Mouse (Mus musculus) liver, adult 2 months (tissue): Measurements from ENCODE around the gene Spout1. TPM values are rescaled to one million over a fixed set of nuclear protein-coding genes. Genes with fewer than 3 reads are reported as not detected.

Experiments
- DNase-seq: peaks from one replicate; pipeline ENCODE4 v3.0.0-alpha.2; 2011; ENCODE audit warnings: low read depth, low spot score; ENCODE audit errors: extremely low read depth
- H3K27ac ChIP-seq: fragments of 200-500 bp; replicated peaks from 2 replicates; pipeline ENCODE4 v1.5.1; 2012; ENCODE audit warnings: low read depth, mild to moderate bottlenecking, control low read depth, inconsistent platforms, low read length; ENCODE audit not compliant: insufficient read depth
- H3K27me3 ChIP-seq: fragments of 200-500 bp; 2 replicates; pipeline ENCODE4 v1.6.1; 2012; ENCODE audit warnings: mild to moderate bottlenecking, moderate library complexity, low read length, inconsistent platforms; ENCODE audit not compliant: control insufficient read depth, insufficient read depth
- H3K36me3 ChIP-seq: fragments of 200-500 bp; 2 replicates; pipeline ENCODE4 v1.6.1; 2012; ENCODE audit warnings: low read length, inconsistent platforms; ENCODE audit not compliant: control insufficient read depth, insufficient read depth
- H3K4me1 ChIP-seq: fragments of 200-500 bp; 2 replicates; pipeline ENCODE4 v1.6.1; 2011; ENCODE audit warnings: low read length; ENCODE audit not compliant: control insufficient read depth, insufficient read depth
- H3K4me3 ChIP-seq: fragments of 200-500 bp; 2 replicates; pipeline ENCODE4 v1.5.1; 2011; ENCODE audit warnings: low read depth, mild to moderate bottlenecking, control low read depth, low read length, moderate library complexity; ENCODE audit not compliant: insufficient read depth
- H3K79me2 ChIP-seq: fragments of 200-500 bp; 2 replicates; pipeline ENCODE4 v1.6.1; 2012; ENCODE audit warnings: inconsistent platforms, mild to moderate bottlenecking, low read length, moderate library complexity; ENCODE audit not compliant: control insufficient read depth, insufficient read depth
- H3K9ac ChIP-seq: fragments of 200-500 bp; 2 replicates; pipeline ENCODE4 v1.6.1; 2012; ENCODE audit warnings: low read depth, mild to moderate bottlenecking, control low read depth, inconsistent platforms, low read length
- CTCF ChIP-seq: fragments of 200-500 bp; IDR thresholded peaks from 2 replicates; pipeline ENCODE4 v1.5.1; 2011; ENCODE audit warnings: low read depth, low read length, control low read depth
- POLR2A ChIP-seq: fragments of 200-500 bp; IDR thresholded peaks from 2 replicates; pipeline ENCODE4 v1.6.1; 2011; ENCODE audit warnings: low read length, control low read depth; ENCODE audit not compliant: insufficient read depth; ENCODE audit errors: extremely low read depth
- WGBS: fragments of 180-500 bp; shearing (Covaris S2); methylation state at CpG from one replicate; pipeline ENCODE4 v1.1.7; 2018; 5-methylcytosine and 5-hydroxymethylcytosine counted together
- polyA plus RNA-seq: library from polyadenylated mRNA; depleted of rRNA; stranded (reverse); fragments of >200 nt; gene quantifications from 2 replicates; pipeline ENCODE4 v1.2.3, GENCODE M21; 2012
- total RNA-seq: library from RNA; depleted of rRNA; stranded (reverse); fragments of >200 nt; gene quantifications from 2 replicates; pipeline ENCODE4 v1.2.3, GENCODE M21; 2014

Gene Spout1
- total and polyA plus RNA-seq, 2 experiments = 13.1 to 14.0 TPM

DNA sequence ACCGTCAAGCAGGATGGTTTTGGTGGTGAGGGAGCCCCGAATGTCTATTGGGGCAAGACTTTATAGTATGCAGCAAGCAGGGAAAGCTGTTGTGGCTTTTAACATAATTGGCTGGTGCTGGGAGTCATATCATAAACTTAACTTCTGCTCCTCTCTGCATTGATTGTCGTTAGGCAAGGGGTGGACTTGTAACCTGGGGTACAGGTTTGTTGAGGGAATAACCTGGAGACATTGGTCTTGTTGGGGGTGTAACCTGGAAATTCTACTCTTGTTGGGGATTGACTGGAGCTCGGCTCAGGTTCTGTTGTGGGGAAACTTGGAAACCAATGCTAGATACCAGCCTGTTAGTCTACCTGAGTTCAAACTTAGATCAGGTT is 33.9 kb upstream of the Spout1 start:
- 21% methylated on average over 4 of the region's 4 CpGs for WGBS
- H3K4me1 ChIP-seq = peaks cover 40% of the 10 kb centered on the region
- peak overlapping the region; percentile 72; the same call in 1 of the 2 replicates for H3K9ac ChIP-seq
- peak; percentile 90 for DNase-seq
- H3K27me3 ChIP-seq = no peaks in the 10 kb centered on the region
- H3K36me3 ChIP-seq = no peaks in the 10 kb centered on the region
- peak overlapping the region; percentile 97 for H3K27ac ChIP-seq
- no peaks in the 10 kb centered on the region; the same call in 1 of the 2 replicates for H3K79me2 ChIP-seq
- no peak overlapping the region for H3K4me3 ChIP-seq
- TF ChIP-seq POLR2A (no peak), CTCF (no peak)

- H3K36me3 ChIP-seq = no peaks in the 10 kb centered on the region
- TF ChIP-seq POLR2A (no peak), CTCF (no peak)
- DNase-seq = peak; percentile 87
- H3K4me1 ChIP-seq = peaks cover 46% of the 10 kb centered on the region
- no peaks in the 10 kb centered on the region; the same call in 1 of the 2 replicates for H3K79me2 ChIP-seq
- H3K4me3 ChIP-seq = no peak overlapping the region
- 29% methylated on average over 6 of the region's 6 CpGs for WGBS
- H3K9ac ChIP-seq = peak overlapping the region; percentile 72
- peak overlapping the region; percentile 97 for H3K27ac ChIP-seq
- no peaks in the 10 kb centered on the region for H3K27me3 ChIP-seq
These were observed 33.3 kb upstream of the Spout1 start for GRCm38 (mm10) chr2:30211408-30212168.

- WGBS = 65% methylated on average over 5 of the region's 5 CpGs
- TF ChIP-seq POLR2A = no peak
- TF ChIP-seq CTCF = no peak
These were observed 29.6 kb upstream of the Spout1 start for GRCm38 (mm10) chr2:30207886-30208285.

DNA sequence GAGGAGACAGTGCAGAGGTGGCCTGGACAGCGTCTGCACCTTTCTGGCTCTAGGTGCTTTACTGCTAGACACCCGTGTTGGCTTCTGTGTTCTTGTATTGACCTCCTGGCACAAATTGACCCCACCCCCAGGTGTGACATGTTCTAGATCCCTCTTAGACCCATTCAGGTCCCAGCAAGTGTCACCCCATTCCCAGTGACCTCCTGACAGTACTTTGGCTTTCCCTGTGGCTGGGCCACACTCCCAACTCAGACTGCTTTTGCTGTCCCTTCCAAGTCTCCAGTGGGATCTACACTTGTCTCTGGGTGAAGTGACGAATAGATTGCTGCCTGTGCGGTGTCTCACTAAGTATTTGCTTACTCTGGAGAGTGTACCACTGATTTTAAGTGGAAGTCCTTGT is 29.1 kb upstream of the Spout1 start:
- no peaks in the 10 kb centered on the region for H3K27me3 ChIP-seq
- TF ChIP-seq CTCF (no peak), POLR2A (0 out of 2 replicates have a peak, but pooled peaks have one; percentile 45)
- H3K79me2 ChIP-seq = peaks cover 3% of the 10 kb centered on the region; the same call in 1 of the 2 replicates
- H3K27ac ChIP-seq = peak overlapping the region; percentile 91
- H3K4me1 ChIP-seq = peaks cover 41% of the 10 kb centered on the region
- no peak overlapping the region for H3K4me3 ChIP-seq
- 23% methylated on average over 4 of the region's 4 CpGs for WGBS
- no peaks in the 10 kb centered on the region for H3K36me3 ChIP-seq
- DNase-seq = peak; percentile 88
- H3K9ac ChIP-seq = peak overlapping the region; percentile 93

More at GRCm38 (mm10) chr2:30207886-30208285, 29.6 kb upstream of the Spout1 start:
- Histone ChIP-seq H3K79me2 (peaks cover 1% of the 10 kb centered on the region; the same call in 1 of the 2 replicates), H3K4me1 (peaks cover 41% of the 10 kb centered on the region), H3K9ac (peak overlapping the region; percentile 93; the same call in 1 of the 2 replicates), H3K27ac (peak overlapping the region; percentile 91), H3K27me3 (no peaks in the 10 kb centered on the region), H3K4me3 (no peak overlapping the region), H3K36me3 (no peaks in the 10 kb centered on the region)
- peak; percentile 61 for DNase-seq

- DNase-seq = peak; percentile 98
These were observed 27.5 kb upstream of the Spout1 start, which contains the start of gene Kyat1 for GRCm38 (mm10) chr2:30205629-30206357. Kyat1 (minus strand) TSS chr2:30205847.

More at GRCm38 (mm10) chr2:30205629-30206357, 27.5 kb upstream of the Spout1 start, which contains the start of gene Kyat1:
- Histone ChIP-seq H3K4me1 (peaks cover 41% of the 10 kb centered on the region), H3K27ac (peak within 1 kb of the TSS; percentile 91), H3K36me3 (no peaks in the 10 kb centered on the region), H3K9ac (peak within 1 kb of the TSS; percentile 93), H3K27me3 (no peaks in the 10 kb centered on the region), H3K4me3 (peak within 1 kb of the TSS; percentile 88), H3K79me2 (peaks cover 3% of the 10 kb centered on the region; the same call in 1 of the 2 replicates)
- no peak for TF ChIP-seq CTCF
- peak; percentile 96 for TF ChIP-seq POLR2A
- WGBS = under 1% methylated on average over 44 of the region's 44 CpGs
